Mouse (Mus musculus): ENCODE results near the gene Nck1.

- TF ChIP-seq E2F4 (IDR thresholded peaks at IDR 0.05; ENCODE audit: insufficient replicate concordance, low read depth, low read length): no peak
- TF ChIP-seq USF2 (conservative IDR thresholded peaks at IDR 0.05; ENCODE audit: low read depth, low read length): no peak
- no peak for TF ChIP-seq CTCF (conservative IDR thresholded peaks at IDR 0.05 in 1 of 2, IDR thresholded peaks at IDR 0.05 in 1 of 2; ENCODE audit: low read depth in 2 of 2, low read length in 2 of 2)
- no peak for TF ChIP-seq SIN3A (IDR thresholded peaks at IDR 0.05; ENCODE audit: low read length)
- TF ChIP-seq MXI1 (IDR thresholded peaks at IDR 0.05; ENCODE audit: low read depth, low read length): no peak
These were observed 91.3 kb downstream of the Nck1 start for GRCm38 (mm10) chr9:100454664-100454993.
